Mouse (Mus musculus): Measurements from ENCODE around the gene Zfp526. TPM values are rescaled to one million over a fixed set of nuclear protein-coding genes. Genes with fewer than 3 reads are reported as not detected.
A peak's percentile ranks its signal among the peaks of the same experiment; 100 is the strongest.

Gene Zfp526
- polyA plus RNA-seq, 1 experiment from 2014 or later: 2.0 TPM

DNA sequence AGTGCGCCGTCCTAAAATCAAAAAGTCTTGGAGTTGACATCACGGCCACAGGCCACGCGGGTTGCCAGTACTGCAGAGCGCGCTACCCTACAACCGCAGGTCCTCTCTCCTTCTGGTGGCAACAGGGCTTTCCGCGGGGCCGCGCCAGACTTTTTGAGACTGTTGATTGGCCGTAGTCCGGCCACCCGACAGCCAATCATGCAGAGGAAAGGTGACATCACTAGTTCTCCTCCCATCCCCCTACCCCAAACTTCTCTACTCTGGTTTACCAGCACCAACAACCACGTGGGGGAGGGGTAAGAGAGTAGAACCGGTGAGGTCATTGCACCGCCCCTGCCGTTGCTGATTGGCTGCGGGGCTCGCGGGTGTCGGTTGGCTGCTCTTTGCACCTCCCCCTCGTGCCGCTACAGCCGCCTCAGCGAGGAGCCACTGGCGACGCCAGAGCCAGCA, 46.1 kb downstream of the Zfp526 start, which contains the start of gene Cic:
Gene Cic, plus strand, starts transcription at position 404 of the 450 bp plus-strand sequence.
- Histone ChIP-seq H3K4me1 (replicated peaks) (peaks cover 30% of the 10 kb centered on the region), H3K4me2 (peak within 1 kb of the TSS; percentile 88), H3K9me3 (no peaks in the 10 kb centered on the region), H3K9ac (peak within 1 kb of the TSS; percentile 82), H3K27me3 (no peaks in the 10 kb centered on the region), H3K36me3 (peaks cover 17% of the 10 kb centered on the region), H3K27ac (replicated peaks) (peak within 1 kb of the TSS; percentile 93), H3K4me3 (peak within 1 kb of the TSS; percentile 71)
- WGBS: under 1% methylated on average over 29 of the region's 29 CpGs
- peak; percentile 90 for ATAC-seq (ENCODE audit: low read depth)

DNA sequence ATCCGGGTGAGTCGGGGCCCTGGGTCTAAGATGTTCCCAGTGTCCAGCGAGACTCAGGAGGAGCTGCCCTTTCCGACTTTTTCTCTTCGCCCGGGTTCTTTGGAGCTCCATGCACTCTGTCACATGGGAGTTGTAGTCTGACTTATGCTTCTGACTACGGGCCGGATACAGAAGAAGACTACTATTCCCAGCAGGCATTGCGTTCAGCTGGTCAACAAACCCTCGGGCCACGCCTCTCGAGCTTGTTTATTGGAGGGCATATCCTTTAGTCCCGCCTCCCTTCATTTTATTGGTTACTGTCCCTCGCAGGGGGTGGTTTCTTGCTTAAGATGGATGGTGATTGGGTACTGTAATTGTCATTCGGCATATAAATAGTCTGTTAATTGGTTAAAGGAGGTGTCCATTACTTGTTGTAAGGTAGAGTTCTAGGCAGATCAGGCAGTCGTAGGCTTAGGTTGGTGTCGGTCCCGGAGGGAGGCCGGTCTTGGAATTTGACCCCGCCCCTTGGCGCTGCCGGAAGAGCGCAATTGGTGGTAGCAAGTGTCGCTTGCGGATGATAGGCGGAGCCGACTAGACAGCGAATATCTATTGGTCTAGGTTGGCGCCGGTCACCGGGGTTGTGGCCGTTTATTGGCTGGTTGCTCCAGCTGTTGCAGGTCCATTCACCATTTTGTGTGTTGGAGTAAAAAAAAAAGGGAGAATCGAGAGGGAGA, 46.7 kb downstream of the Zfp526 start:
- peak overlapping the region; percentile 93 for H3K27ac ChIP-seq (replicated peaks)
- peaks cover 23% of the 10 kb centered on the region for H3K36me3 ChIP-seq
- peak overlapping the region; percentile 82 for H3K9ac ChIP-seq
- H3K4me2 ChIP-seq: peak overlapping the region; percentile 88
- H3K27me3 ChIP-seq: no peaks in the 10 kb centered on the region
- H3K9me3 ChIP-seq: no peaks in the 10 kb centered on the region
- peak overlapping the region; percentile 71 for H3K4me3 ChIP-seq
- WGBS: under 1% methylated on average over 33 of the region's 33 CpGs
- peak; percentile 96 for ATAC-seq (ENCODE audit: low read depth)
- H3K4me1 ChIP-seq (replicated peaks): peaks cover 33% of the 10 kb centered on the region

DNA sequence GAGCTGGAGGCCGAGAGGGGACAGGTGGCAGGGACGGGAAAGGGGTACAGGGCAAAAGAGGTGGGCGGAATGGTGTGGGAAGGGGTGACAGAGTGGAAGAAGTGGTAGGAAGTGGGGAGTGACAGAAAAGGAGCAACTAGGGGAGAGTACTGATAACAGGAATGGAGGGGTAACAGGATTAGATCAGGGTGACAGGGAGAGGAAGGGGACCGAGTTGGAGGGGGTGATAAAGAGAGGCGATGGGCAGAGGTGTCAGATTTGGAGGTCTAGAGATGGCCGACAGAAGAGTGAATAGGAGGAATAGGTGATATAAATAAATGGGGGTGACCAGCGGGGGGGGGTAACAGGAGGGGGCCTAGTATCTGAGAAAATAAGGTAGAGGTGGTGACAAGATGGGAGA, 47.4 kb downstream of the Zfp526 start:
- H3K9me3 ChIP-seq: no peaks in the 10 kb centered on the region
- H3K4me2 ChIP-seq: peak overlapping the region; percentile 88
- H3K9ac ChIP-seq: peak overlapping the region; percentile 82
- peak overlapping the region; percentile 71 for H3K4me3 ChIP-seq
- peak overlapping the region; percentile 91 for H3K27ac ChIP-seq (replicated peaks)
- 7% methylated on average over 7 of the region's 7 CpGs for WGBS
- peaks cover 29% of the 10 kb centered on the region for H3K36me3 ChIP-seq
- H3K27me3 ChIP-seq: no peaks in the 10 kb centered on the region
- H3K4me1 ChIP-seq (replicated peaks): peaks cover 39% of the 10 kb centered on the region
- ATAC-seq (ENCODE audit: low read depth): 0 out of 2 replicates have a peak, but pooled peaks have one; percentile 1

DNA sequence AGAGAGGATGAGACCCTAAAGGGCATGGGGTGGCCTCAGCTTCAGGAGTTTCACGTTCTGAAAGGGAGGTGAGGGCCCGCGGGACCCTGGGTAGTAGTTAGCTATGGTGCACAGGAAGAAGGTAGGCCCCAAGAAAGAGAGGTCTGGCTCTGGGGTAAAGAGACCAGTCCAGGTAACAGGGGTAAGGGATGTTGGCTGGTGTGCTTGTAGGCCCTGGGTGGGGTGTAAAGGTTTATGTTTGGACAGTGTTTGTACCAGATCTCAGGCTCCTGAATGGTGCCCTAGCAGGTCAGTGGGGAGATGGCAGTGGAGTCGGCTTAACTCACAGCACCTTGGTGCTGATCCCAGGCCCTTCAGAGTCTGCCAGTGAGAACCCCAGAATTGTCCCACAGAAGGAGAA, 47.8 kb downstream of the Zfp526 start:
- H3K27me3 ChIP-seq: no peaks in the 10 kb centered on the region
- H3K27ac ChIP-seq (replicated peaks): peak overlapping the region; percentile 91
- peak overlapping the region; percentile 82 for H3K9ac ChIP-seq
- peak overlapping the region; percentile 88 for H3K4me2 ChIP-seq
- H3K36me3 ChIP-seq: peaks cover 34% of the 10 kb centered on the region
- peak overlapping the region; percentile 71 for H3K4me3 ChIP-seq
- H3K9me3 ChIP-seq: no peaks in the 10 kb centered on the region
- peaks cover 44% of the 10 kb centered on the region for H3K4me1 ChIP-seq (replicated peaks)
- 37% methylated on average over 4 of the region's 4 CpGs for whole genome bisulfite sequencing
- no peak for ATAC-seq (ENCODE audit: low read depth)

DNA sequence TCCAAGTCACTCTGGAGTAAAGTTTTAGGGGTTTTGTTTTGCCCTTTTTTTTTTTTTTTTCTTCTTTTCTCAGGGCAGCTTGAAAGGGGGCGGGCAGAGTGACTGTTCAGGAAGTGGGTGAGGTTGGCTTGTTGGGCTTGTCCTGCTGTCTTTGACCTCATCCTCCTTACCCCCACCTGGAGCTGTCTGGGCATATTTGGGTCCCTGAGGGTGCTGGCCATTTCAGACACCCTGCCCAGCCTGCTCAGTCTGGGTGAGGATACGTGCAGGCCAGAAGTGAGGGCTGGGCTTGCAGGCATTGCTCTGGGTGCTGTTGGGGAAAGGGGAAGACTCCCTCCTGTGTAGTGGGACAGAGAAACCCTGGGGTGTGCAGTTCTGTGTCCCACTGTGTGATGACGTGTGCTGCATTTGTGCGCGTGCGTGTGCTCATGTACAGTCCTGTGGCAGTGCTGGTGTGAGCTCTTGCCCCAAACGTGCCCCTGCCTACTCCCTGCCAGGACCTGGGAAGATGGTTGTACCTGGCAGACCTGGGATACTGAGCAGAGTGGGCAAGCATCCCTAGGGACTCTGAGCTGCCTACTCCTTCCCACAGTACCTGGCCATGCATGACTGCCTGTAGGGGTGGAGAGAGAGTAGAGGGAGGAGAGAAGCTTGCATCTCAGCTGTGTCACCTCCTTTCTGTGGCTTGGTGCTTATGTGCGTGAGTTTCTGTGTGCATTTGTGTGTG, 48.5 kb downstream of the Zfp526 start:
- H3K4me3 ChIP-seq: peak overlapping the region; percentile 71
- peaks cover 35% of the 10 kb centered on the region for H3K36me3 ChIP-seq
- 86% methylated on average over 8 of the region's 8 CpGs for WGBS
- ATAC-seq (ENCODE audit: low read depth): no peak
- peak overlapping the region; percentile 88 for H3K4me2 ChIP-seq
- no peaks in the 10 kb centered on the region for H3K9me3 ChIP-seq
- H3K4me1 ChIP-seq (replicated peaks): peaks cover 50% of the 10 kb centered on the region
- no peaks in the 10 kb centered on the region for H3K27me3 ChIP-seq
- H3K27ac ChIP-seq (replicated peaks): no peak overlapping the region; the same call in 1 of the 2 replicates
- H3K9ac ChIP-seq: peak overlapping the region; percentile 82

DNA sequence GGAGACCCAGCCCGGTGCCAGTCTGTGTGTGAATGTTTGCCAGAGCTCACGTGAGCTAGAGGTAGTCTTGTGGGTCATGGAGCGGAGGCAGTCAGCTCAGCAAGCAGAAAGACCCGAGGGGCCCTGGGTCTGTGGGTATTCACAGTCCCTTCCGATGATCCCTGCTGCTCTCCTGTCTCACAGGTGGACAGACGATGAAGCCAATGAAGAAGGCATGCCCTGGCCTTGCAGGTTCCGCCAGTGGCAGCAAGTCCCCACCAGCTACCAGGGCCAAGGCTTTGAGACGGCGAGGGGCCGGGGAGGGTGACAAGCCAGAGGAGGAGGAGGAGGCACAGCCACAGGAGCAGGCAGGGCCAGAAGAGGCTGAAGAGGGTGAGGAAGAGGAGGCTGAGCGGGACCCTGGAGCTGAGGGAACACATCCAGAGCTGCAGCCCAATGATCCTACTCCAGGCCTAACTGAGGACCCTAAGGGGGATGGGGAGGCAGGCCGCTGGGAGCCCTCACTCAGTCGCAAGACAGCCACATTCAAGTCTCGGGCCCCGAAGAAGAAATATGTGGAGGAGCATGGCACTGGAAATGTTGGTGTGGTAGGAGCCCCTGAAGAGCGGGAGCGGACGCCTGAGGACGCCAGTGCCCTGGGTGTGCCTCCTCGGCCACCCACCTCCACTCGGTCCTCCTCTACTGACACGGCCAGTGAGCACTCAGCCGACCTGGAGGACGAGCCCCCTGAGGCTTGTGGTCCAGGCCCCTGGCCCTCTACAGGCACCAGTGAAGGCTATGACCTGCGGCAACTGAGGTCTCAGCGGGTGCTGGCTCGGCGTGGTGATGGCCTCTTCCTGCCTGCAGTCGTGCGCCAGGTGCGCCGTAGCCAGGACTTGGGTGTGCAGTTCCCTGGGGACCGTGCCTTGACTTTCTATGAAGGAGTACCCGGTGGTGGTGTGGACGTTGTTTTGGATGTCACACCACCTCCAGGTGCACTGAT, 49.7 kb downstream of the Zfp526 start:
- Histone ChIP-seq H3K4me3 (no peak overlapping the region), H3K9me3 (no peaks in the 10 kb centered on the region), H3K27ac (replicated peaks) (no peak overlapping the region), H3K4me2 (no peak overlapping the region; the same call in 1 of the 2 replicates), H3K4me1 (replicated peaks) (peaks cover 63% of the 10 kb centered on the region), H3K36me3 (peaks cover 39% of the 10 kb centered on the region), H3K27me3 (no peaks in the 10 kb centered on the region), H3K9ac (peak overlapping the region; percentile 82)
- WGBS: 89% methylated on average over 35 of the region's 35 CpGs
- no peak for ATAC-seq (ENCODE audit: low read depth)

DNA sequence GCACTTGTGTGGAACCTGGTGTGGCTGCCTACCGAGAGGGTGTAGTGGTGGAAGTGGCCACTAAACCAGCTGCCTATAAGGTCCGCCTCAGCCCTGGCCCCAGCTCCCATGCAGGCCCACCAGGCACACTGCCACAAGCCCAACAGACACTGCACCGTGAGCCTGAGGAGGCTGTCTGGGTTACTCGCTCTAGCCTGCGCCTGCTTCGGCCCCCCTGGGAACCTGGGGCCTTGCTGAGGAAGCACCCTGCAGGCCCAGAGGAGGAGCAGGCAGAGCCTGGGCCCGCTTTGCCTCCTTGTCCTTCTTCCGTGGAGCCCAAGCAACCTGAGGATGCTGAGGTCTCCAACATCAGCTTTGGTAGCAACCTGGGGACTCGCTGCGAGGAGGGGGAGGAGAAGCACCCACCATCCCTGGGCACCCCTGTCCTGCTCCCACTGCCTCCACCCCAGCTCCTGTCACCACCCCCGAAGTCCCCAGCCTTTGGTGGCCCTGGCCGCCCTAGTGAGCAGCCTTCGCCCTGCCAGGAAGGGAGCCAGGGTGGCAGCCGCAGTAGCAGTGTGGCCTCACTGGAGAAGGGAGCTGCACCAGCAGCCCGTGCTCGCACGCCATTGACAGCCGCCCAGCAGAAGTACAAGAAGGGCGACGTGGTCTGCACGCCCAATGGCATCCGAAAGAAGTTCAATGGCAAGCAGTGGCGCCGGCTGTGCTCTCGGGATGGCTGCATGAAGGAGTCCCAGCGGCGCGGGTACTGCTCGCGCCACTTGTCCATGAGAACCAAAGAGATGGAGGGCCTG, 50.6 kb downstream of the Zfp526 start:
- Histone ChIP-seq H3K4me3 (no peak overlapping the region), H3K4me1 (replicated peaks) (peaks cover 67% of the 10 kb centered on the region)
- 92% methylated on average over 29 of the region's 30 CpGs for WGBS

DNA sequence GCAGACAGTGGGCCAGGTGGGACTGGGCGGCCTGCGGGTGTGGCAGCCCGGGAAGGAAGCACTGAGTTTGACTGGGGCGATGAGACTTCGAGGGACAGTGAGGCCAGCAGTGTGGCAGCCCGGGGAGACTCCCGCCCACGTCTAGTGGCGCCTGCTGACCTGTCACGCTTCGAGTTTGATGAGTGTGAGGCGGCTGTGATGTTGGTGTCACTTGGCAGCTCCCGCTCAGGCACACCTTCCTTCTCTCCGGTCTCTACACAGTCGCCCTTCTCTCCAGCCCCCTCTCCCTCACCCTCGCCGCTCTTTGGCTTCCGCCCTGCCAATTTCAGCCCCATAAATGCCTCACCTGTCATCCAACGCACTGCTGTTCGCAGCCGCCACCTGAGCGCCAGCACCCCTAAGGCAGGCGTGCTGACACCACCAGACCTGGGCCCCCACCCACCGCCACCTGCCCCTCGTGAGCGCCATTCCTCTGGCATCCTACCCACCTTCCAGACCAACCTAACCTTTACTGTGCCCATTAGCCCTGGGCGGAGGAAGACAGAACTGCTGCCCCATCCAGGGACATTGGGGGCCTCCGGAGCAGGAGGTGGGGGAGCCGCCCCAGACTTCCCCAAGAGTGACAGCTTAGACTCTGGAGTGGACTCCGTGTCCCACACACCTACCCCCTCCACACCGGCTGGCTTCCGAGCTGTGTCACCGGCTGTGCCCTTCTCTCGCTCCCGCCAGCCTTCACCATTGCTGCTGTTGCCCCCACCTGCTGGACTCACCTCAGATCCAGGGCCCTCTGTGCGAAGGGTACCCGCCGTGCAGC, 51.4 kb downstream of the Zfp526 start:
- no peak for ATAC-seq (ENCODE audit: low read depth)
- H3K4me1 ChIP-seq (replicated peaks): peaks cover 73% of the 10 kb centered on the region
- H3K27ac ChIP-seq (replicated peaks): no peak overlapping the region
- H3K9me3 ChIP-seq: no peaks in the 10 kb centered on the region
- 0 out of 2 replicates have a peak overlapping the region, but pooled peaks have one; percentile 41 for H3K9ac ChIP-seq
- no peak overlapping the region for H3K4me3 ChIP-seq
- H3K36me3 ChIP-seq: peaks cover 39% of the 10 kb centered on the region
- H3K4me2 ChIP-seq: no peak overlapping the region
- WGBS: 92% methylated on average over 38 of the region's 38 CpGs
- H3K27me3 ChIP-seq: no peaks in the 10 kb centered on the region

More for the DNA sequence above, 50.6 kb downstream of the Zfp526 start:
- no peak for ATAC-seq (ENCODE audit: low read depth)
- H3K4me2 ChIP-seq: no peak overlapping the region
- H3K9ac ChIP-seq: no peak overlapping the region
- H3K9me3 ChIP-seq: no peaks in the 10 kb centered on the region
- no peak overlapping the region for H3K27ac ChIP-seq (replicated peaks)
- H3K36me3 ChIP-seq: peaks cover 39% of the 10 kb centered on the region
- H3K27me3 ChIP-seq: no peaks in the 10 kb centered on the region

DNA sequence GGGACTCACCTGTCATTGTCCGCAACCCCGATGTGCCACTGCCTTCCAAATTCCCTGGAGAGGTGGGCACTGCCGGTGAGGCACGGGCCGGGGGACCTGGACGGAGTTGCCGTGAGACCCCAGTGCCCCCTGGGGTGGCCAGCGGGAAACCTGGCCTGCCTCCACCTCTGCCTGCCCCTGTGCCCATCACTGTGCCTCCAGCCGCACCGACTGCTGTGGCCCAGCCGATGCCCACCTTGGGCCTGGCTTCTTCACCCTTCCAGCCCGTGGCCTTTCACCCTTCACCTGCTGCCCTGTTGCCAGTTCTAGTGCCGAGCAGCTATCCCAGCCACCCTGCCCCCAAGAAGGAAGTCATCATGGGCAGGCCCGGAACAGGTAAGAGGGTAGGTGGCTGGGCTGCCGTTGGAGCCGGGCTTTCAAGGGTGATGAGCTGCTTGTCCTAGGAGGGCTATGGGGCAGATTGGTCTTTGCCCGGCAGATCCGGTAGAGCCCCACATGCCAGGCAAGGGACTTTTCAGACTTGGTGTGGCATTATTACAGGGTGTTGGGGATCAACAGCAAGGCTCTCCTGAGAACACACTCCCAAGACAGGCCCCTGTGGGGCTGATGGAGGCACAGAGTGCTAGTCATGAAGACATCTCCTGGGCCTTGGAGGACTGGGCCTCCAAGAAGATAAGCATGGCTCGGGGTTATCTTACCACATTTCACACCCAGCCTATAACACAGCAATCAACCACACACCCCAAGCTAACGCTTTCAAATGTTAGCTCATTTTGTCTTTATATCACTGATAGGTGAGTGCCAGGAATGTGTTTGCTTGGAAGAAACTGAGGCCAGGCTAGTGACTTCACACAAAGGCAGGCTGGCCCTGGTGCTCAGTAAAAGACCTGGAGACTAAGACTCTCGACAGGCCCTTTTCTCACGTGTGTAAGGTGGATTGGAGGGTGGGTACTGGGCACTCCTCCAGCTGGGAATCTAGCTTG, 52.3 kb downstream of the Zfp526 start:
- Histone ChIP-seq H3K4me2 (no peak overlapping the region), H3K4me1 (replicated peaks) (peaks cover 76% of the 10 kb centered on the region), H3K4me3 (no peak overlapping the region), H3K27ac (replicated peaks) (no peak overlapping the region), H3K9ac (peak overlapping the region; percentile 41), H3K9me3 (no peaks in the 10 kb centered on the region), H3K27me3 (no peaks in the 10 kb centered on the region), H3K36me3 (peaks cover 39% of the 10 kb centered on the region)
- ATAC-seq (ENCODE audit: low read depth): no peak
- 92% methylated on average over 22 of the region's 22 CpGs for WGBS

Data from neural tube, embryonic 13.5 days (tissue).